Mouse (Mus musculus) cerebellum, adult (tissue): ENCODE measurements at regions not wholly inside any gene's neighbourhood (a gene's known extent, or its start where the extent isn't known, plus 50 kb on each side); places are given as distances from the start of the nearest gene placed in this dataset.
A peak's percentile ranks its signal among the peaks of the same experiment; 100 is the strongest.
"Not testable (repeated sequence)": the region's sequence is repeated elsewhere in the genome, so short reads cannot be mapped to it uniquely, and the experiment has no call there.

Experiments
- ATAC-seq: cut with Nextera tagmentation; 2 replicates; pipeline ENCODE4 v1.9.2; 2017; ENCODE audit warnings: mild to moderate bottlenecking, moderate library complexity, mixed read lengths; ENCODE audit not compliant: insufficient number of reproducible peaks, low FRiP score, low TSS enrichment

- not testable (repeated sequence) for ATAC-seq
These were observed 73.9 kb upstream of the Gm15319 start for GRCm38 (mm10) chr8:20436956-20437355.

GRCm38 (mm10) chr8:20433236-20433635 lies 70.2 kb upstream of the Gm15319 start:
- not testable (repeated sequence) for ATAC-seq

- ATAC-seq, result not testable (repeated sequence)
These were observed 66.5 kb upstream of the Gm15319 start for GRCm38 (mm10) chr8:20429469-20429868.

GRCm38 (mm10) chr8:20424903-20425222 lies 61.9 kb upstream of the Gm15319 start:
- not testable (repeated sequence) for ATAC-seq

- peak; percentile 98 for ATAC-seq
These were observed 61.3 kb upstream of the Gm15319 start for GRCm38 (mm10) chr8:20424104-20424902.

- not testable (repeated sequence) for ATAC-seq
These were observed 57.8 kb upstream of the Gm15319 start for GRCm38 (mm10) chr8:20420807-20421206.
